Mouse (Mus musculus): ENCODE measurements around the gene Ltb4r2. TPM values are rescaled to one million over a fixed set of nuclear protein-coding genes. Genes with fewer than 3 reads are reported as not detected.

Ltb4r2 gene
- total RNA-seq (2021) = not detected
- long read RNA-seq, experiment 1 = 0 reads
- long read RNA-seq, experiment 2 = 0 reads

DNA sequence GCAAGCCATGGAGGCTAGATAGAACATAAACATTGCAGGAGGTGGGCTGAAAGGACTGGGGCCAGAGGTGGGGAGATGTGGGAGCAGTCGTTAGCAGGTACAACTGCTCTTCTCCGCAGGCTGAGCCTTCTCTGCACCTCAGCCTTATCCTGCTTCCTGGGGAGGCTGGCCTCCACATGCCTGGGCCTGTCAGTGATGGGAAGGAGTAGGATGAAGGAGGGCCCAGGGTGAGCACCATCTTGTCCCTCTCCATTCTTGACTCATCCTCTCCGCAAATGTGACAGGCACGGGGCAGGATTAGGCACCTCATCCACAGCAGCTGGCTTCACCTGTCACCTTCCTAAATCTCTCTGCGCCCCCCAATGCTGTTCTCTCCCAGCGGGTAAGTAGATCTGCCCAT lies at the start of gene Ltb4r2:
Ltb4r2 (plus strand) TSS at position 266 of the 400 bp plus-strand sequence.
- no peak for DNase-seq
- intact Hi-C loops (cut with DNase I) = no loop called here

DNA sequence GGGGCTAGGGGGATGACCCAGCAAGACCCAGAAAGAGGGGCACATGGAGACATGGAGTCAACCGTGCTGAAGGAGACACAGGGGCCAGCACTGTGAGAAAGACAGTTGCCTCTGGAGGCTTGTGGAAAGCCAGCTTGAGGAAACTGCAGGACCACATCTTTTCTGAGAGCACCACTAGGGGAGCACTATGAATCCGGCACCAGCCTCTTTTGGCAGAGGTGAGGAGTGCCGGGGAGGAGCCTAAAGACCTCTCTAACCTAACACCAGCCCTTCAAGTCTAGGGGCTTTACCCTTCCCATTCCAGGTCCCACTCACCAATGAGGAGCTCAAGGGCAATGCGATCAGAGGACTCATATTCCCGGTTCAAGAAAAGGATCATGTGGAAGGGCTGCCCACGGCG lies 49.4 kb upstream of the Ltb4r2 start:
- DNase-seq = no peak
- intact Hi-C loops (cut with DNase I) = no loop called here

DNA sequence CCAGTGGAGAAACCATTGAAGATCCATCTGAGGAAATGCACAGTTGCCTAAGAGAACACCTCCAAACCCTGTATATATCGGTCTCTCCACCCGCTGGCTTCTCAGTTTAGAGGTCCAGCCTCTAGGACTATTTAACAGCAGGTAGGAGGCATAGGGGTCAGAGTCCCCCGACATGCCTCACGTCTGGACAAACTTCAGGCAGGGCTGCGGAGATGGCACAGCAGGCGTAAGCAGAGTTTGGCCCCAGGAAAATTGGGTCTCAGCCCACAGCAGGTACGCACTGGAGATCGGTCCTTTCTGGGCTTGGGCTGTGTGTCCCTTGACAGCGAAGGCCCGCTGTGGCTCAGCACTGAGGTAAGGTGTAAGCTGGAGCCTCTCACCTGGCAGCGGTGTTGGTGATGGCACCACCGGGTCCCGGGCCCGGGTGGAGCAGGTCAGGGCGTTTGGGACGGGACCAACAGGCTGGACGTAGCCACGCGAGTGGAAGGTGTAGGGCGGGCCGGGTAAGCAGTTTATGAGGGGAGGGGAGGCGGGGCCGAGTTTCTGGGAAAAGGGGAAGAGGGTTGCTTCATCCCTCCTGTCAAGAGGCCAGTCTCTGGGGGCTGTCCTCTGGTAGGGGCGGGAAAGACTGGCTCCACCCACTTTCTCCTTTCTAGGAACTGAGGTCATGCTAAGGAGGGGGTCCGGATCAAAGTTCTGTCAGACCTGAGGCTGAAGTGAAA lies 48.1 kb upstream of the Ltb4r2 start:
- no peak for DNase-seq
- intact Hi-C loops (cut with DNase I) = no loop called here

DNA sequence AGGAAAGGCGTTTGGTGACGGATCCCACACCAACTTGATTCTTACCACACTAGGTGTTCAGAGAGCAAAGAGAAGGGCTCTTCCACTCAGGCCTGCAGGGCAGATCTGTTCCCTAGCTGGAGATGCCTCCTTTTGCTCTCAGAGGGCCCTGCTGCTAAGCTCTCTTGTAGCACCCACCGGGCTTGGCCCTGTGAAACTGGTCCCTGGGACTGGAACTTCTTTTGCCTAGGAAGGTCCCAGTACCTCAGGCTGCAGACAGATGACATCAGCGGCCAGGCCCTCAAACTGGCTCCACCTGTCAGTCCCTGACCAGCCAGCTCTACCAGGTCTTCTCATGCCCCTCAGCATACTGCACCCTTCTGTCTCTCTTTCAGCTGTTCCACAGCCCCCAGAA lies 47.5 kb upstream of the Ltb4r2 start, which contains the start of gene Tgm1:
Tgm1 (minus strand) TSS at position 198 of the 394 bp plus-strand sequence.
- no peak for DNase-seq

DNA sequence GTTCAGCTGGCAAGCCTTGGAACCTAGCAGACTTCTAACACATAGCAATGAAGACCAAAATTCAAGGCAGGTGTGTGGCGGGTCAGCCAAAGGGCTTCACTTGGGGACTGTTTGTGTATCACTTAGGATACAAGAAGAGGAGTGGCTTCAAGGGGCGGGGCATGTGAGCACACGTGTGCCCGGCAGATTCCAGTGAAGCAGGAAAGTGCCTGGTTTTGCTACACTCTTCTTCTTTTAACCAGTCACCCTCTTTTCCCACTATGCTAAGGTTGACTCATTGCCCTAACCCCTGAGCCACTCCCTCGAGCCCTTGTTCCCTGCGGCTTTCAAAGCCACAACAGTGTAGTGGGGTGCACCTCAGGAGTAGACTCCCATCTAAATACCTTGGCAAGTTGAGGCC lies 46.3 kb upstream of the Ltb4r2 start:
- intact Hi-C loops (cut with DNase I) = no loop called here
- DNase-seq = no peak

More for the DNA sequence above, 47.5 kb upstream of the Ltb4r2 start, which contains the start of gene Tgm1:
- intact Hi-C loops (cut with DNase I) = no loop called here

DNA sequence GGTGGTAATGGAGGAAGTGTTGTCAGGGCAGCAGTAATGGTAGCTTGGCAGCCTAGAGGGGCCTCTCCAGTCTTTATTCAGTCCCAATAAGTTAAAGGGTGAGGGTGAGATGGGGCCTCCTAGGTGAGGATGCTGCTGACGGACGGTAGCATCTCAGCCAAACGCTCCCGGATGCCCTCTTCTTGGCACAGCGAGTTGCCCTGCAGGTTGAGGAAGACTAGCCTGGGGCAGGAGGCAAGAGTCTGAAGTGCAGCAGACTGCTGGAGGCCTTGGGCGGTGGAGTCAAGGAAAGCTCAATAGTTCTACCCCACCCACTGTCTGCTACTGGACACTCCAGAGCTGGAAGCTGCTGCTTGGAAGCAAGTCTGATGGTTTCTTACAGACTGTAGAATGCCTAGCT lies 45.0 kb upstream of the Ltb4r2 start:
- no peak for DNase-seq
- intact Hi-C loops (cut with DNase I) = no loop called here

DNA sequence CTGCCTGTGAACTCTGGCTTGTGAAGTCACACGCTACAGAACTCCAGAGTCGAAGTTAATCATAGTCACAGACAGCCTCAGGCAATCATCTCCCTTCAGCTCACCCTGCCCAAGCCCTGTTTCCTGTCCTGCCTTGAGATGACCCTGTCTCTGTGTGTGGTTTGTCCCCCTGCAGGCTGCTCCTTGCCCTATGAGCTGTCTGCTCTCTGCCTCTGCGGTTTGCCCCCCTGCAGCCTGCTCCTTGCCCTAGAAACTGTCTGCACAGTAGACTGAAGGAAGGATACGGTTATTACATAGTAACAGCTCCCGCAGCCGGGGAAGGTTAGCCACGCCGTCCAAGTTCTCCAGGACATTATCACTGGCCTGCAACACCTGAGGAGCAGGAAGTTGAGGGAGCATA lies 44.3 kb upstream of the Ltb4r2 start:
- no peak for DNase-seq
- intact Hi-C loops (cut with DNase I) = no loop called here

DNA sequence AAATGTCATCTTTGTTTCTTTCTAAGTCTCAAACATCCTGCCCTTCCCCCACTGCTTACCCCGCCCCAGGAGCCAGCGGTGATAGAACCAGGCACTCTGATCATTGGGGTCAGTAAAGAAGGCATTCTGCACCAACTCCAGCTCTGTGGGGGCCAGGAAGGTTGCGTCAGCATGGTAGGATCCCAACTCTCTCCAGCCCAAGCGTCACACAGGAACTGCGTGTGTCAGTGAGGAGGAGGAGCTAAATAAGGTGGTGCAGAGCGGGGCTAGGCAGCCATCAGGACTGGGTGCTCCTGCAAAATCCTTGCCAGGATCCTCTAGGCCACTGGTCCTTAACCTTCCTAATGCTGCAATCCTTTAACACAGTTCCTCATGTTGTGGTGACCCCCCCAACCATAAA lies 41.5 kb upstream of the Ltb4r2 start:
- intact Hi-C loops (cut with DNase I) = no loop called here
- no peak for DNase-seq

DNA sequence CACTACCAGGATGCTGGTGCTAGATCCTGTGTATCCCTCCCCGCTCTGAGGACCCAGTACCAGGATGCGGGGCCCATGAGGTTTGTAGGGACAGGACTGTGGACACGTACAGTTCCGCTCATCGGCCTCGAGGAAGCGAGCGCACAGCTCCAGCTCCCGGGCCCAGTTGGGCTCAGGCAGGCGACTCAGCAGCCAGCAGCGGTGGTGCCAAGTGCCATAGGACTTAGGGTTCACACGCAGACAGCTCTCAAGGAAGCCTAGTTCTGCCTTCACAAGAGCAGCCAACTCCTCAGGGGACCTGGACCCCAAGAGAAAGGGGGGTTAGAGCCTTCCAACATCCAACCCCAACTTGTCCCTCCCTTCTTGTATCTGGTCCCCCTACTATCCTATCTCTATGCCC lies 40.6 kb upstream of the Ltb4r2 start:
- no peak for DNase-seq
- intact Hi-C loops (cut with DNase I) = no loop called here

DNA sequence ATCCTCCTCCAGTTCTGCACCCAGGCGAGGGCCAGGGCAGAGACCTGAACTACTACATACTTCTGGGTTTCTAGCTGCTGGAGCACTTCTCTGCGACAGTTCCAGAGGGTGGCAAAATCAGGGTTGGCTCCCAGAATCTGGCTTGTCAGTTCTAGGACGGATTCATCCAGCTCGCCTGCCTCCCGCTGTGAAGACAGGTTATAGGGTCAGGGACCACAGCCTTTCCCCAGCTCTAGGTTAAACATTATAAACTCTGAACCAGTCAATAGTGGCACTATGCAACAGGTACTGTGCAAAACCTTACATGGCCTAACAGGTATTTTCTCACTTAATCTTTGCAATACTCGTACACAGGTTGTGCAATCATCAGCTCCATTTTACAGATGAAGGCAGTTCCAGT lies 40.2 kb upstream of the Ltb4r2 start:
- DNase-seq = no peak
- intact Hi-C loops (cut with DNase I) = no loop called here

DNA sequence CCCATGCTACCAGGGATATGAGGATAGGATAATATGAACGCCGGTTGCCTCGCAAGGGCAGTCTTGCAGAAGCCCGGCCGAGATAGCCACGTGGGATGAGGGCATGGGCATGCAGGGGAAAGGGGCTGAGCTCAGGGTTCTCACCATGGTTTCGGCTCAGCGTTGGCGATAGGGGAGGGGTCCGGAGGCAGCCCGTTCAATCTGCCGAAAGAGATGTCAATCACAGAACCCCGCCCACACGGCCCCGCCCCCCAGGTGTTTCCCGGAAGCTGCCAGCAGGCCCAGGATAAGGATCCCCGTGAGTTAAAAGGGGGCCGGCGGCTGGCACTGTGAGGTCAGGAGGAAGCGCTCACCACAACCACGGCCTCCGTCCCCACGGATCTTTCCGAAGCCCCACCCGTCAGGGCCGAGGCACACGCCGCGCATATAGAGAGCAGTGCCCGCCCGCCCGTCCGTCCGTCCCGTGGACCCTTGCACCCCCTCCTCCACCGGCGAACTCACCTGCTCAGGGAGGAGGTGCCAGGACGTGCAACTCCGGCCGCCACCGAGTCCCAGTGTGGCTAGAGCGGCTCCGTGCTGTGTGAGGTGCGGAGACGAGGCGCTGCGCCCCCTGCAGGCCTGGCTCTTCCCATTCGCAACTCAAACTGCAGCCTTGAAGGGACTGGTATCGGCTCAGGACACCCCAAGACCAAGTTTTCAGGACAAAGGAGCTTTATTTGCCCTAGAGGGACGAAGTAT lies 39.4 kb upstream of the Ltb4r2 start, which contains the start of gene Rabggta:
Rabggta (minus strand) TSS at position 564 of the 738 bp plus-strand sequence.
- intact Hi-C loops (cut with DNase I) = no loop called here
- DNase-seq = peak; percentile 83 to 86

DNA sequence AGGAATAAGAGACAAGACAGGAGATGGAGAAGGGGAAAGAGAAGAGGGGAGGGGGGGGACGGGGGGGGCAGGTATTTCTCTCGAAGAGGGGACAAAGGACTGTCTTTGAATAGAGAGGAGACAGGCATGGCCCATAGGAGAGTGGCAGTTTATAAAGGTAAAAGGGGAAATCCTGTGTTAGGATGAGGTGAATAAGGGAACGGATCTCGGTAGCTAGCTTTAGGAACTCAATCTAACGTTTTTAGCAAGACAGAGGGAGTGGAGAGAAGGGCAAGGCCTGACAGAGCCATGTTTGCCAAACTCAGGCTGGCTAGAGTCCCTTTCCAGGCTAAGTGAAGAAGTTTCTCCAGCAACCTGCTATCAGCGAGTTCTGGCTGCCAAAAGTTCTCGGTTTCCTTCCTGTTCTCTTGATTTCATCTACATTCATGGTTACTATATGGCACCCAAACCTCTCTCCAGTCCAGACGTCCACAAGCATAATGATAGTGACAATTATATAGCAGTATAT lies 38.7 kb upstream of the Ltb4r2 start:
- no peak for DNase-seq
- intact Hi-C loops (cut with DNase I) = no loop called here

DNA sequence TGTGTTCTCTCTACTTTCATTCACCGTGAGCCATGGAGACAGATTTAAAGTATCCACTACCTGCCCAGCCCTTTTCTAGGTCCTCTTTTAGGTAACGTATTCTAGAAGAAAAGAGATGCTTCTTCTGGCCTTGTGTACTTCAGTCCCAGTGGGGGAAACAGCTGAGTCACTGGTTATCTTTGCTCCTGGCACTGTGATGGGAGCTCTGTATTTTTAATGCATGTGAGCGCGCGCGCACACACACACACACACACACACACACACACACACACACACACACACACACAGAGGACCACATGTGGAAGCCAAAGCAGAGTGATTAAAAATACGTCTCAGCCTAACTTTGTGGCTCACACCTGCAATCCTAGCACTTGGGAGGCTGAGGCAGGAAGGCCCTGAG lies 37.8 kb upstream of the Ltb4r2 start:
- intact Hi-C loops (cut with DNase I) = no loop called here
- DNase-seq = no peak

DNA sequence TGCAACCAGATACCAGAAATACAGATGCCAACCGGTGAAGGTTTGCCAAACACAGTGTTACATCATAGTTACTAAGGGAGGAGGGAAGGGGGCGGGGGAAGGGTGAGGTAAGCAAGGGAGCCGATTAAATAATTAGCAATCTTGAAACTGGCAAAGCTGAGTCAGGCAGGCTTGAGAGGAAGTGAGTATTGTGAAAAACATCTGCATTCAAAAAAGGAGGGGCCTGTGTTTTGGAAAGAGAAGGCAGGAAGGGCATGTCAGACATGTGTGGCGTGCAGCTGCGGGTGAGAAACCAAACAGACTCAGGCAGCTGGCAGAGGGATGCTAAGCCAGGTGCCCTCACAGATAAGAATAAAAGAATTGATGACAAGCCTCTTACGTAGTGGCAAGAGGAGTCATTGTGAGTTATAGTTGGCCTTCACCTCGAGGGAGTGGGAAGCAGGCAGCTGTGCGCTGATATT lies 36.8 kb upstream of the Ltb4r2 start:
- DNase-seq = no peak
- intact Hi-C loops (cut with DNase I) = no loop called here

DNA sequence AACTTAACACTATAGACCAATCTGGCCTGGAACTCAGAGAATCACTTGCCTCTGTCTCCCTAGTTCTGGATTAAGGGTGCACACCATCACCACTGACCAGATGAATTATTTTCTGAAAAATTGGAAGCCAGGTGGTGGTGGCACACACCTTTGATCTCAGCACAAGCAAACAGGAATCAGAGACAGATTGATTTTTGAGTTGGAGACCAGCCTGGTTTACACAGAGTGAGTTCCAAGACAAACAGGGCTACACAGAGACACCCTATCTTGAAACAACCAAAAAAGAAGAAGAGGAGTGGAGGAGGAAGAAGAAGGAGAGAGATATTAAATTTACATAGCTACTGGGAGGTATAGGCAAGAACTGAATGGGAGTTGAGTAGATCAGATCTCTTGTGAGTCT lies 35.0 kb upstream of the Ltb4r2 start:
- no peak for DNase-seq
- intact Hi-C loops (cut with DNase I) = no loop called here

DNA sequence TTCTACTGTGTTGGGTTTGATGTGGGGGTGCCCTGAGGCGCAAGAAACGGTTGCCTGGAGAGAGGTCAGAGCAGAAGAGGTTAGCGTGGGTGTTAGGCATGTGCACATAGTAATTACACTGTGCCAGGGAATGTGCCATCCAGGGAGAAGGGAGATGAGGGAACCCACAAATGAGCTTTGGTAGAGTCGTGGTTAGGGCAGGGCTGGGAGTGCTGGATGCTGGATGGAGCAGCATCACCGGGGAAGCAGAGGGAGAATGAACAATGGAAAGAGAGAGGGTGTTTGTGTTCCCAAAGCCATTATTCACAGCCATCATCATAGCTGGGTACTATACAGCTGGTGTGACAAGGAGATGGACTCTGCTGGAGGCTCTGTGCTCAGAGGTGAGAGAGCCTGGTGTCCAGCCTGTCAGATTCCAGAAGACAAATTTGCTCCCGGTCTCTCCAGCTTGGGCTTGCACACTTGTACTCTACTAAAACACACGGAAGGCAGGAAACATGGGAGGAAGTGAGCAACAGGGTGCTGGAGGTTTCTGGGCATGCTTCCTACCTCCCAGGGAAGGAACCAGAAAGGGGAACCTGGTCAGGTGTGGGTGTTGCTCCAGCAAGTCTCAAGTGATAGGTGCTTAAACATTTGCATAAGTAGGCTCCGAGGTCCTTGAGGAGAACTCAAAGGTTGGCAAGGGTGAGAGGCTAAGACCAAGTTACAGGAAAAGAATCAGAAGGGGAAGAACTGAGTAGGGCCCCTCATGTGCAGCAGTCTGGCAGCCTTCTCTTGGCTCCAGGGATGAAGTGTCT lies 33.1 kb upstream of the Ltb4r2 start:
- intact Hi-C loops (cut with DNase I) = no loop called here

DNA sequence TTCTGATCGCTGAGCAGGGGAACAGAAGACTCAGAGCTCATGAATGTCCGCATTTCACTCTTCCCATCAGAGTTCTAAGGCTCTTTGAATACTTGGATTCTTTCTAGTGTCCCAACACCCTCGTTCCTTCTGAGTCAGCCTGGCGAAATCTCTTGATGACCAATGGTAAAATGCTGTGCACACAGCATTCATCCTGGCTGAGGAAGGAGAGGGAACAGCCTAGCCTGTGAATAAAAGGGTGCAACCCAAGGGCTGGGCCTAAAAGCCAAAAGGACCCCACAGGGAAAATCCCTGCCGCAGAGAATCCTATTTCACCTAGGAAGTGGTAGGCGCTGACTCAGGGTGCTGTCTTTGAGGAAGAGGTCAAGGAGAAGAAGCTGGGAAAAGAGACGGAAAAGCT lies 31.1 kb upstream of the Ltb4r2 start:
- no peak for DNase-seq
- intact Hi-C loops (cut with DNase I) = no loop called here

More for the DNA sequence above, 33.1 kb upstream of the Ltb4r2 start:
- no peak for DNase-seq

DNA sequence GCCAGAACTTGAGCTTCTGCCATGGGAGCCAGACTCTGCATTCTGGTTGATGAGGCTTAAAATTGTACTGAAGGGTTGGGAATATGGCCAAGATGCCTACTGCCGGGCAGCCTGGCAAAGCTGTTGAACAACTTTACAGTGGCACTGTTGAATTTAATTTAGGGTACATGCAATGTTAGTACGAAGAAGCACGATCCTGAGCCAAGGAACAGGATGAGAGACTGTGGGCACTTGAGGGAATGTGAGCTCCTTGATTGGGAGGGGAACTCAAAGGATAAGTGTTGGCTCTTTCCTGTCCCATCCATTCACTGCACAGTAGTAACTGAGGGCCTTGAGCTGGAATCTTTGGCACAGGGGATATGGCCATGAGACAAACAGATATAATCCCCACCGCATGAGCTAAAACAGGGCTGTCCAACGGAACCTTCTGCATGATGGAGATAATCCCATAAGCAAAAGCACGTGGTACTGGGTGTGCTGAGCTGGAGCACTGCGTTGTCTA lies 30.6 kb upstream of the Ltb4r2 start:
- intact Hi-C loops (cut with DNase I) = no loop called here
- no peak for DNase-seq

DNA sequence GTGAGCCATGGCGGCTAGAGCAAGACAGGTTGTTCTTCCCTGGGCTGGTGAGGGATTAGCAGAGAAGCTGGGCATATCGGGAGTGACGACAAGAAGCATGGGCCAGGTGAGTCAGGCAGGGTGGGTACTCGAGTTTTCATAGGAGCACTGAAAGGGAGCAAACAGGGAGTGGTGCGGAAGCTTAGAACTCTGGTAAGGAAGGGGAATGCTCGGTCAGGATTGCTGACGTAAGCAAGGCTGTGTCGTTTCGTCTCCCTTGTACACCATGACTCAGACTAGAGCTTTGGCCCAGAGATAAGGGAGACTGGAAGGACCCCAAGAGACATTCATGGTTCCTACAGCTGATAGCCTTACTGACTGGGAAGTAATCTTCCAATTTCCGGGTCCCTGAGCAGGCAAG lies 27.3 kb upstream of the Ltb4r2 start:
- no peak for DNase-seq
- intact Hi-C loops (cut with DNase I) = no loop called here

DNA sequence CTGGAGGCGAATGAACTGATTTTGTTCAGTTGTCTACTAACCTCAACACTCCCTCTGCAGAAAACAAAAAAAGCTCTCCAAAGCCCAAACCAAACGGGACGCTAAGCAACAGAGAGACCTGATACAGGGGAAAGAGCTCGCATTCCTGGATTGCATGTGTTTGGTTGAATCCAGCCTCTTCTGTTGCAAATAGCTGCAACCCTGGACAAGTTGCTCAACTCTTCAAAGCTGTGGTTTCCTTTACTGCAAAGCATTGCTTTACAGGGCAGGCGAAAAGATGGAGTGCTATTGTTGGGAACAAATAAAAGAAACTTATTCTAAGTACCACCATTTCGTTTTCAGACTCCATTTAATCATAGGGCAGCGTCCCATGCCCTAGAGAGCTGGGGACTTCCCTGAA lies 26.4 kb upstream of the Ltb4r2 start:
- intact Hi-C loops (cut with DNase I) = no loop called here
- DNase-seq = no peak

DNA sequence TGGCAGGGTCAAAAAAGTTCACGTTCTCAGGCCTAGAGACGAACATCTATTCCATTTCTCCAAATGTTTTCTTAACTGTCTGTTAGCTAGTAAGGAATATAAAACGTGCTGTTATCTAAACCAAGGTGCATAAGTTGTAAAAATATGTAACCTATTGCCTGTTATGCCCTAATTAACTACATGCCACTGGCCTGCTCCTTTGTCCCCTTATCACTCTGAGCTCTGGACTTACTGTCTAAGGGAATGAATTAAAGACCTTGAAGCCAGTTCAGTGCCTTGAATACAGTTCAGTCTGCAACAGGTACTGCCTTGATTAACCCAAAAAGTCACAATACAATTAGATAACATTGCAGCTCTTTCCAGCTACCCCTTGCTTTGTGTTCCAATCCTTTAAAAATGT lies 25.9 kb upstream of the Ltb4r2 start:
- DNase-seq = no peak
- intact Hi-C loops (cut with DNase I) = no loop called here
